Mouse (Mus musculus): ENCODE results near the gene Eif5. TPM values are rescaled to one million over a fixed set of nuclear protein-coding genes. Genes with fewer than 3 reads are reported as not detected.
"Not testable (repeated sequence)": the region's sequence is repeated elsewhere in the genome, so short reads cannot be mapped to it uniquely, and the experiment has no call there.

Gene Eif5
- total RNA-seq (2021) = 100 to 1,000 TPM; 270 to 278 TPM

- DNase-seq = peak; percentile 100
- intact Hi-C loops (cut with DNase I) = no loop called here
Measured at GRCm38 (mm10) chr12:111537796-111538291, at the start of gene Eif5. TSS of gene Eif5 (plus strand) at chr12:111538016.

- no peak for DNase-seq
- intact Hi-C loops (cut with DNase I) = no loop called here
Measured at GRCm38 (mm10) chr12:111489261-111489865, 48.5 kb upstream of the Eif5 start.

- intact Hi-C loops (cut with DNase I) = no loop called here
- no peak for DNase-seq
Measured at GRCm38 (mm10) chr12:111494931-111495330, 42.9 kb upstream of the Eif5 start.

- DNase-seq = peak; percentile 21
- intact Hi-C loops (cut with DNase I) = no loop called here
Measured at GRCm38 (mm10) chr12:111497076-111497475, 40.7 kb upstream of the Eif5 start.

GRCm38 (mm10) chr12:111499617-111500016 is 38.2 kb upstream of the Eif5 start:
- DNase-seq = peak; percentile 33
- intact Hi-C loops (cut with DNase I) = no loop called here

- intact Hi-C loops (cut with DNase I) = no loop called here
- peak; percentile 31 for DNase-seq
Measured at GRCm38 (mm10) chr12:111500725-111501124, 37.1 kb upstream of the Eif5 start.

GRCm38 (mm10) chr12:111503063-111503567 is 34.7 kb upstream of the Eif5 start:
- intact Hi-C loops (cut with DNase I) = no loop called here
- no peak for DNase-seq

- intact Hi-C loops (cut with DNase I) = no loop called here
- DNase-seq = no peak
Measured at GRCm38 (mm10) chr12:111503571-111503970, 34.2 kb upstream of the Eif5 start.

- intact Hi-C loops (cut with DNase I) = no loop called here
- peak; percentile 96 for DNase-seq
Measured at GRCm38 (mm10) chr12:111504904-111505303, 32.9 kb upstream of the Eif5 start.

GRCm38 (mm10) chr12:111507001-111507400 is 30.8 kb upstream of the Eif5 start:
- intact Hi-C loops (cut with DNase I) = no loop called here
- no peak for DNase-seq

GRCm38 (mm10) chr12:111507962-111508361 is 29.9 kb upstream of the Eif5 start:
- intact Hi-C loops (cut with DNase I) = no loop called here
- no peak for DNase-seq

GRCm38 (mm10) chr12:111508438-111508837 is 29.4 kb upstream of the Eif5 start:
- DNase-seq; intact Hi-C loops (cut with DNase I): not testable (repeated sequence)

GRCm38 (mm10) chr12:111512572-111513063 is 25.2 kb upstream of the Eif5 start:
- DNase-seq = no peak
- intact Hi-C loops (cut with DNase I) = no loop called here

- intact Hi-C loops (cut with DNase I) = no loop called here
- peak; percentile 66 for DNase-seq
Measured at GRCm38 (mm10) chr12:111513673-111514072, 24.1 kb upstream of the Eif5 start.

GRCm38 (mm10) chr12:111514231-111514792 is 23.5 kb upstream of the Eif5 start:
- no peak for DNase-seq
- intact Hi-C loops (cut with DNase I) = no loop called here

GRCm38 (mm10) chr12:111514874-111515649 is 22.8 kb upstream of the Eif5 start:
- no peak for DNase-seq
- intact Hi-C loops (cut with DNase I) = no loop called here

GRCm38 (mm10) chr12:111515920-111516319 is 21.9 kb upstream of the Eif5 start:
- intact Hi-C loops (cut with DNase I) = no loop called here
- DNase-seq = no peak

GRCm38 (mm10) chr12:111516826-111517225 is 21.0 kb upstream of the Eif5 start:
- intact Hi-C loops (cut with DNase I) = no loop called here
- no peak for DNase-seq

- DNase-seq = no peak
- intact Hi-C loops (cut with DNase I) = no loop called here
Measured at GRCm38 (mm10) chr12:111517901-111518300, 19.9 kb upstream of the Eif5 start.

GRCm38 (mm10) chr12:111518391-111518790 is 19.4 kb upstream of the Eif5 start:
- DNase-seq = no peak
- intact Hi-C loops (cut with DNase I) = no loop called here

GRCm38 (mm10) chr12:111519821-111520220 is 18.0 kb upstream of the Eif5 start:
- intact Hi-C loops (cut with DNase I) = no loop called here
- no peak for DNase-seq

Data from left cerebral cortex, postnatal 4 days (tissue).